Mouse (Mus musculus) heart, embryonic 12.5 days (tissue): ENCODE results near the gene Ppip5k1. TPM values are rescaled to one million over a fixed set of nuclear protein-coding genes. Genes with fewer than 3 reads are reported as not detected.

Experiments used
- ATAC-seq: fragments of 200-750 bp; cut with Nextera tagmentation; 2 replicates; pipeline ENCODE4 v1.8.0; 2017; ENCODE audit warnings: moderate TSS enrichment, moderate library complexity; ENCODE audit not compliant: insufficient number of reproducible peaks, low FRiP score
- H3K27ac ChIP-seq: fragments of 300-500 bp; sonication (generic); 2 replicates; pipeline ENCODE4 v1.5.1; 2016; ENCODE audit warnings: mild to moderate bottlenecking, moderate library complexity; ENCODE audit not compliant: poor library complexity, severe bottlenecking
- H3K27me3 ChIP-seq: fragments of 300-500 bp; sonication (generic); replicated peaks from 2 replicates; pipeline ENCODE4 v1.6.1; 2016; ENCODE audit warnings: mild to moderate bottlenecking, moderate library complexity
- H3K36me3 ChIP-seq: fragments of 300-500 bp; sonication (generic); 2 replicates; pipeline ENCODE4 v1.6.1; 2016; ENCODE audit warnings: mild to moderate bottlenecking, moderate library complexity
- H3K4me1 ChIP-seq: fragments of 300-500 bp; sonication (generic); replicated peaks from 2 replicates; pipeline ENCODE4 v1.6.1; 2016; ENCODE audit warnings: mild to moderate bottlenecking
- H3K4me2 ChIP-seq: fragments of 300-500 bp; sonication (generic); 2 replicates; pipeline ENCODE4 v1.6.1; 2016; ENCODE audit warnings: mild to moderate bottlenecking, moderate library complexity
- H3K4me3 ChIP-seq: fragments of 300-500 bp; sonication (generic); 2 replicates; pipeline ENCODE4 v1.5.1; 2016; ENCODE audit warnings: mild to moderate bottlenecking
- H3K9ac ChIP-seq: fragments of 300-500 bp; sonication (generic); 2 replicates; pipeline ENCODE4 v1.6.1; 2016; ENCODE audit warnings: mild to moderate bottlenecking, moderate library complexity
- H3K9me3 ChIP-seq: fragments of 300-500 bp; sonication (generic); replicated peaks from 2 replicates; pipeline ENCODE4 v1.6.1; 2016; ENCODE audit warnings: mild to moderate bottlenecking, moderate library complexity
- WGBS: fragments of 180-500 bp; shearing (Covaris S2); methylation state at CpG from one replicate; pipeline ENCODE4 v1.1.7; 2016; 5-methylcytosine and 5-hydroxymethylcytosine counted together
- polyA plus RNA-seq: library from polyadenylated mRNA; unstranded; fragments of >200 nt; fragmentation: Nextera tagmentation; extraction: Ambion mirVana; gene quantifications from 2 replicates; pipeline ENCODE4 v1.2.1, GENCODE M21; 2016

The Ppip5k1 gene
- polyA plus RNA-seq, 1 experiment from 2014 or later: 11.2 TPM

- Histone ChIP-seq H3K36me3 (no peaks in the 10 kb centered on the region), H3K4me2 (no peak overlapping the region), H3K4me1 (peaks cover 23% of the 10 kb centered on the region), H3K4me3 (0 out of 2 replicates have a peak overlapping the region, but pooled peaks have one; percentile 14), H3K9me3 (no peaks in the 10 kb centered on the region), H3K9ac (no peak overlapping the region), H3K27me3 (peaks cover 47% of the 10 kb centered on the region), H3K27ac (no peak overlapping the region)
- WGBS: 4% methylated on average over 4 of the region's 4 CpGs
- no peak for ATAC-seq
Measured at GRCm38 (mm10) chr2:121357961-121358360, 2.8 kb upstream of the Ppip5k1 start.

GRCm38 (mm10) chr2:121357494-121357893, 2.3 kb upstream of the Ppip5k1 start, which contains the start of gene Ckmt1:
TSS of gene Ckmt1 (plus strand) at chr2:121357714.
- Histone ChIP-seq H3K27me3 (peaks cover 43% of the 10 kb centered on the region), H3K4me3 (peak within 1 kb of the TSS; percentile 14; the same call in 1 of the 2 replicates), H3K36me3 (no peaks in the 10 kb centered on the region)

GRCm38 (mm10) chr2:121354378-121354777, 818 bp downstream of the Ppip5k1 start:
- H3K4me1 ChIP-seq: peaks cover 23% of the 10 kb centered on the region
- H3K27ac ChIP-seq: peak overlapping the region; percentile 47; the same call in 1 of the 2 replicates
- peak overlapping the region; percentile 86 for H3K4me3 ChIP-seq
- 3% methylated on average over 6 of the region's 6 CpGs for WGBS
- peaks cover 4% of the 10 kb centered on the region; the same call in 1 of the 2 replicates for H3K36me3 ChIP-seq
- no peak for ATAC-seq
- H3K4me2 ChIP-seq: peak overlapping the region; percentile 88
- no peaks in the 10 kb centered on the region for H3K9me3 ChIP-seq
- peaks cover 26% of the 10 kb centered on the region for H3K27me3 ChIP-seq
- H3K9ac ChIP-seq: peak overlapping the region; percentile 85

More at GRCm38 (mm10) chr2:121357494-121357893, 2.3 kb upstream of the Ppip5k1 start, which contains the start of gene Ckmt1:
- Histone ChIP-seq H3K9ac (no peak within 1 kb of the TSS), H3K27ac (no peak within 1 kb of the TSS), H3K4me2 (peak within 1 kb of the TSS; percentile 38), H3K9me3 (no peaks in the 10 kb centered on the region), H3K4me1 (peaks cover 23% of the 10 kb centered on the region)
- 43% methylated on average over 5 of the region's 5 CpGs for WGBS
- ATAC-seq: no peak

- Histone ChIP-seq H3K4me1 (peaks cover 16% of the 10 kb centered on the region), H3K27me3 (peaks cover 14% of the 10 kb centered on the region), H3K9ac (no peak overlapping the region), H3K4me3 (no peak overlapping the region), H3K36me3 (peaks cover 13% of the 10 kb centered on the region), H3K27ac (no peak overlapping the region), H3K9me3 (no peaks in the 10 kb centered on the region), H3K4me2 (0 out of 2 replicates have a peak overlapping the region, but pooled peaks have one; percentile 7)
- 28% methylated on average over 8 of the region's 8 CpGs for WGBS
- no peak for ATAC-seq
Measured at GRCm38 (mm10) chr2:121353156-121353555, 2.0 kb downstream of the Ppip5k1 start.

- no peaks in the 10 kb centered on the region for H3K27me3 ChIP-seq
- no peaks in the 10 kb centered on the region for H3K4me1 ChIP-seq
- H3K9ac ChIP-seq: no peak overlapping the region
- H3K9me3 ChIP-seq: no peaks in the 10 kb centered on the region
- no peak for ATAC-seq
- H3K27ac ChIP-seq: no peak overlapping the region
- H3K4me2 ChIP-seq: no peak overlapping the region
- peaks cover 35% of the 10 kb centered on the region for H3K36me3 ChIP-seq
- H3K4me3 ChIP-seq: no peak overlapping the region
Measured at GRCm38 (mm10) chr2:121339057-121339456, 16.1 kb downstream of the Ppip5k1 start.

GRCm38 (mm10) chr2:121329492-121329891, 25.7 kb downstream of the Ppip5k1 start:
- Histone ChIP-seq H3K27ac (no peak overlapping the region), H3K9me3 (no peaks in the 10 kb centered on the region), H3K27me3 (no peaks in the 10 kb centered on the region), H3K36me3 (peaks cover 26% of the 10 kb centered on the region), H3K4me1 (no peaks in the 10 kb centered on the region), H3K4me2 (no peak overlapping the region), H3K4me3 (no peak overlapping the region), H3K9ac (no peak overlapping the region)
- no peak for ATAC-seq
- WGBS: 85% methylated on average over 2 of the region's 2 CpGs

GRCm38 (mm10) chr2:121323693-121324470, 31.3 kb downstream of the Ppip5k1 start:
- Histone ChIP-seq H3K4me2 (no peak overlapping the region), H3K27ac (no peak overlapping the region), H3K36me3 (peaks cover 18% of the 10 kb centered on the region), H3K4me1 (no peaks in the 10 kb centered on the region), H3K4me3 (no peak overlapping the region), H3K9me3 (no peaks in the 10 kb centered on the region), H3K27me3 (no peaks in the 10 kb centered on the region), H3K9ac (no peak overlapping the region)
- ATAC-seq: no peak
- 67% methylated on average over 10 of the region's 10 CpGs for WGBS

- H3K9me3 ChIP-seq: no peaks in the 10 kb centered on the region
- no peaks in the 10 kb centered on the region for H3K27me3 ChIP-seq
- WGBS: 82% methylated on average over 10 of the region's 10 CpGs
- H3K36me3 ChIP-seq: peaks cover 18% of the 10 kb centered on the region
- no peaks in the 10 kb centered on the region for H3K4me1 ChIP-seq
- H3K9ac ChIP-seq: no peak overlapping the region
- ATAC-seq: no peak
- no peak overlapping the region for H3K27ac ChIP-seq
- H3K4me3 ChIP-seq: no peak overlapping the region
- no peak overlapping the region for H3K4me2 ChIP-seq
Measured at GRCm38 (mm10) chr2:121323041-121323440, 32.2 kb downstream of the Ppip5k1 start.

GRCm38 (mm10) chr2:121316278-121316677, 38.9 kb downstream of the Ppip5k1 start:
- H3K27me3 ChIP-seq: no peaks in the 10 kb centered on the region
- no peaks in the 10 kb centered on the region for H3K4me1 ChIP-seq
- 54% methylated on average over 8 of the region's 8 CpGs for WGBS
- H3K36me3 ChIP-seq: peaks cover 13% of the 10 kb centered on the region
- no peak overlapping the region for H3K4me3 ChIP-seq
- H3K9ac ChIP-seq: no peak overlapping the region
- H3K9me3 ChIP-seq: no peaks in the 10 kb centered on the region
- no peak overlapping the region for H3K4me2 ChIP-seq
- no peak overlapping the region for H3K27ac ChIP-seq
- no peak for ATAC-seq

- H3K4me1 ChIP-seq: peaks cover 8% of the 10 kb centered on the region; the same call in 1 of the 2 replicates
- 12% methylated on average over 5 of the region's 5 CpGs for WGBS
- no peaks in the 10 kb centered on the region for H3K9me3 ChIP-seq
- 0 out of 2 replicates have a peak, but pooled peaks have one; percentile 46 for ATAC-seq
- no peak overlapping the region for H3K27ac ChIP-seq
- peaks cover 35% of the 10 kb centered on the region for H3K36me3 ChIP-seq
- no peak overlapping the region for H3K4me3 ChIP-seq
- H3K4me2 ChIP-seq: peak overlapping the region; percentile 37
- H3K27me3 ChIP-seq: 0 out of 2 replicates have a peak, but pooled peaks cover 24% of the 10 kb centered on the region
- H3K9ac ChIP-seq: no peak overlapping the region
Measured at GRCm38 (mm10) chr2:121308997-121309416, 46.2 kb downstream of the Ppip5k1 start.

- peaks cover 63% of the 10 kb centered on the region for H3K27me3 ChIP-seq
- no peak overlapping the region for H3K27ac ChIP-seq
- no peak for ATAC-seq
- peaks cover 36% of the 10 kb centered on the region for H3K4me1 ChIP-seq
- WGBS: 75% methylated on average over 10 of the region's 10 CpGs
- H3K9me3 ChIP-seq: no peaks in the 10 kb centered on the region
- H3K36me3 ChIP-seq: peaks cover 56% of the 10 kb centered on the region
- no peak overlapping the region for H3K9ac ChIP-seq
- H3K4me3 ChIP-seq: no peak overlapping the region
- no peak overlapping the region for H3K4me2 ChIP-seq
Measured at GRCm38 (mm10) chr2:121300036-121300435, 55.2 kb downstream of the Ppip5k1 start.
